Mouse (Mus musculus): ENCODE data around the gene Sds. TPM values are rescaled to one million over a fixed set of nuclear protein-coding genes. Genes with fewer than 3 reads are reported as not detected.

Sds gene
- polyA plus RNA-seq (2014; fragmentation: Nextera tagmentation; extraction: Ambion mirVana), result 0.29 TPM in 1 of 2 replicates, not detected in the other

- Histone ChIP-seq H3K27ac (ENCODE audit: low read depth, low read length) (no peak within 1 kb of the TSS), H3K9ac (replicated peaks; ENCODE audit: low read depth, low read length) (no peak within 1 kb of the TSS), H3K4me2 (ENCODE audit: low read depth, low read length) (no peak within 1 kb of the TSS), H3K4me3 (ENCODE audit: low read depth, low read length) (no peak within 1 kb of the TSS), H3K36me3 (ENCODE audit: control insufficient read depth, insufficient read depth, low read length) (no peaks in the 10 kb centered on the region), H3K27me3 (ENCODE audit: control insufficient read depth, insufficient read depth, low read length) (no peaks in the 10 kb centered on the region), H3K4me1 (ENCODE audit: control insufficient read depth, insufficient read depth, low read length) (no peaks in the 10 kb centered on the region), H3K9me3 (ENCODE audit: control insufficient read depth, low read length) (no peaks in the 10 kb centered on the region)
- WGBS, result 18% methylated on average over 13 of the region's 13 CpGs
- no peak for ATAC-seq (ENCODE audit: low read depth)
Measured at GRCm38 (mm10) chr5:120476296-120476695, at the start of gene Sds. TSS of gene Sds (plus strand) at chr5:120476526.

GRCm38 (mm10) chr5:120426572-120426971, 49.8 kb upstream of the Sds start:
- H3K4me2 ChIP-seq (ENCODE audit: low read depth, low read length), result peak overlapping the region; percentile 68
- peak overlapping the region; percentile 94 for H3K27ac ChIP-seq (ENCODE audit: low read depth, low read length)
- no peaks in the 10 kb centered on the region for H3K9me3 ChIP-seq (ENCODE audit: control insufficient read depth, low read length)
- 3% methylated on average over 10 of the region's 10 CpGs for WGBS
- H3K27me3 ChIP-seq (ENCODE audit: control insufficient read depth, insufficient read depth, low read length), result peaks cover 29% of the 10 kb centered on the region
- no peaks in the 10 kb centered on the region for H3K36me3 ChIP-seq (ENCODE audit: control insufficient read depth, insufficient read depth, low read length)
- H3K4me1 ChIP-seq (ENCODE audit: control insufficient read depth, insufficient read depth, low read length), result no peaks in the 10 kb centered on the region
- ATAC-seq (ENCODE audit: low read depth), result no peak
- peak overlapping the region; percentile 66 for H3K9ac ChIP-seq (replicated peaks; ENCODE audit: low read depth, low read length)
- H3K4me3 ChIP-seq (ENCODE audit: low read depth, low read length), result peak overlapping the region; percentile 32

- Histone ChIP-seq H3K4me3 (ENCODE audit: low read depth, low read length) (peak overlapping the region; percentile 32), H3K4me1 (ENCODE audit: control insufficient read depth, insufficient read depth, low read length) (no peaks in the 10 kb centered on the region), H3K36me3 (ENCODE audit: control insufficient read depth, insufficient read depth, low read length) (no peaks in the 10 kb centered on the region), H3K4me2 (ENCODE audit: low read depth, low read length) (peak overlapping the region; percentile 68), H3K9ac (replicated peaks; ENCODE audit: low read depth, low read length) (peak overlapping the region; percentile 66), H3K27me3 (ENCODE audit: control insufficient read depth, insufficient read depth, low read length) (peaks cover 30% of the 10 kb centered on the region), H3K27ac (ENCODE audit: low read depth, low read length) (peak overlapping the region; percentile 94), H3K9me3 (ENCODE audit: control insufficient read depth, low read length) (no peaks in the 10 kb centered on the region)
- ATAC-seq (ENCODE audit: low read depth), result no peak
- 2% methylated on average over 33 of the region's 33 CpGs for WGBS
Measured at GRCm38 (mm10) chr5:120427451-120427938, 48.8 kb upstream of the Sds start.

GRCm38 (mm10) chr5:120428189-120428838, 48.0 kb upstream of the Sds start:
- Histone ChIP-seq H3K27ac (ENCODE audit: low read depth, low read length) (peak overlapping the region; percentile 94), H3K4me1 (ENCODE audit: control insufficient read depth, insufficient read depth, low read length) (no peaks in the 10 kb centered on the region), H3K9me3 (ENCODE audit: control insufficient read depth, low read length) (no peaks in the 10 kb centered on the region), H3K4me2 (ENCODE audit: low read depth, low read length) (peak overlapping the region; percentile 68), H3K4me3 (ENCODE audit: low read depth, low read length) (peak overlapping the region; percentile 32), H3K27me3 (ENCODE audit: control insufficient read depth, insufficient read depth, low read length) (peaks cover 31% of the 10 kb centered on the region), H3K36me3 (ENCODE audit: control insufficient read depth, insufficient read depth, low read length) (no peaks in the 10 kb centered on the region), H3K9ac (replicated peaks; ENCODE audit: low read depth, low read length) (peak overlapping the region; percentile 66)
- no peak for ATAC-seq (ENCODE audit: low read depth)
- WGBS, result under 1% methylated on average over 21 of the region's 21 CpGs

GRCm38 (mm10) chr5:120428990-120429389, 47.3 kb upstream of the Sds start:
- Histone ChIP-seq H3K9me3 (ENCODE audit: control insufficient read depth, low read length) (no peaks in the 10 kb centered on the region), H3K4me3 (ENCODE audit: low read depth, low read length) (peak overlapping the region; percentile 32), H3K9ac (replicated peaks; ENCODE audit: low read depth, low read length) (peak overlapping the region; percentile 66), H3K4me1 (ENCODE audit: control insufficient read depth, insufficient read depth, low read length) (no peaks in the 10 kb centered on the region), H3K4me2 (ENCODE audit: low read depth, low read length) (peak overlapping the region; percentile 68), H3K27me3 (ENCODE audit: control insufficient read depth, insufficient read depth, low read length) (peaks cover 36% of the 10 kb centered on the region), H3K36me3 (ENCODE audit: control insufficient read depth, insufficient read depth, low read length) (no peaks in the 10 kb centered on the region), H3K27ac (ENCODE audit: low read depth, low read length) (peak overlapping the region; percentile 94)
- 1% methylated on average over 5 of the region's 6 CpGs for WGBS
- ATAC-seq (ENCODE audit: low read depth), result no peak

GRCm38 (mm10) chr5:120429692-120430091, 46.6 kb upstream of the Sds start:
- no peak for ATAC-seq (ENCODE audit: low read depth)

GRCm38 (mm10) chr5:120431001-120431583, 45.2 kb upstream of the Sds start:
- Histone ChIP-seq H3K9ac (replicated peaks; ENCODE audit: low read depth, low read length) (peak overlapping the region; percentile 89), H3K27me3 (ENCODE audit: control insufficient read depth, insufficient read depth, low read length) (peaks cover 46% of the 10 kb centered on the region), H3K4me2 (ENCODE audit: low read depth, low read length) (peak overlapping the region; percentile 68), H3K4me3 (ENCODE audit: low read depth, low read length) (peak overlapping the region; percentile 53), H3K27ac (ENCODE audit: low read depth, low read length) (peak overlapping the region; percentile 87), H3K36me3 (ENCODE audit: control insufficient read depth, insufficient read depth, low read length) (no peaks in the 10 kb centered on the region), H3K9me3 (ENCODE audit: control insufficient read depth, low read length) (no peaks in the 10 kb centered on the region), H3K4me1 (ENCODE audit: control insufficient read depth, insufficient read depth, low read length) (peaks cover 2% of the 10 kb centered on the region; the same call in 1 of the 2 replicates)
- 2% methylated on average over 30 of the region's 30 CpGs for WGBS
- ATAC-seq (ENCODE audit: low read depth), result no peak

More at GRCm38 (mm10) chr5:120429692-120430091, 46.6 kb upstream of the Sds start:
- Histone ChIP-seq H3K4me2 (ENCODE audit: low read depth, low read length) (peak overlapping the region; percentile 68), H3K36me3 (ENCODE audit: control insufficient read depth, insufficient read depth, low read length) (no peaks in the 10 kb centered on the region), H3K27ac (ENCODE audit: low read depth, low read length) (peak overlapping the region; percentile 85), H3K9me3 (ENCODE audit: control insufficient read depth, low read length) (no peaks in the 10 kb centered on the region), H3K9ac (replicated peaks; ENCODE audit: low read depth, low read length) (peak overlapping the region; percentile 89), H3K27me3 (ENCODE audit: control insufficient read depth, insufficient read depth, low read length) (peaks cover 38% of the 10 kb centered on the region), H3K4me3 (ENCODE audit: low read depth, low read length) (peak overlapping the region; percentile 53), H3K4me1 (ENCODE audit: control insufficient read depth, insufficient read depth, low read length) (no peaks in the 10 kb centered on the region)
- 3% methylated on average over 6 of the region's 6 CpGs for WGBS

GRCm38 (mm10) chr5:120431649-120432485, 44.5 kb upstream of the Sds start, which contains the start of gene Lhx5:
TSS of gene Lhx5 (plus strand) at chr5:120431699.
- Histone ChIP-seq H3K27me3 (ENCODE audit: control insufficient read depth, insufficient read depth, low read length) (peaks cover 47% of the 10 kb centered on the region), H3K4me2 (ENCODE audit: low read depth, low read length) (peak within 1 kb of the TSS; percentile 68), H3K9ac (replicated peaks; ENCODE audit: low read depth, low read length) (peak within 1 kb of the TSS; percentile 89), H3K4me1 (ENCODE audit: control insufficient read depth, insufficient read depth, low read length) (peaks cover 2% of the 10 kb centered on the region; the same call in 1 of the 2 replicates), H3K4me3 (ENCODE audit: low read depth, low read length) (peak within 1 kb of the TSS; percentile 53), H3K9me3 (ENCODE audit: control insufficient read depth, low read length) (no peaks in the 10 kb centered on the region), H3K36me3 (ENCODE audit: control insufficient read depth, insufficient read depth, low read length) (no peaks in the 10 kb centered on the region), H3K27ac (ENCODE audit: low read depth, low read length) (peak within 1 kb of the TSS; percentile 87)
- WGBS, result under 1% methylated on average over 69 of the region's 69 CpGs
- peak; percentile 80 for ATAC-seq (ENCODE audit: low read depth)
